Mouse (Mus musculus): ENCODE results near the gene Fam186b. TPM values are rescaled to one million over a fixed set of nuclear protein-coding genes. Genes with fewer than 3 reads are reported as not detected.
"Not testable (repeated sequence)": the region's sequence is repeated elsewhere in the genome, so short reads cannot be mapped to it uniquely, and the experiment has no call there.

Gene Fam186b
- polyA plus RNA-seq, 1 experiment from 2014 or later = not detected

DNA sequence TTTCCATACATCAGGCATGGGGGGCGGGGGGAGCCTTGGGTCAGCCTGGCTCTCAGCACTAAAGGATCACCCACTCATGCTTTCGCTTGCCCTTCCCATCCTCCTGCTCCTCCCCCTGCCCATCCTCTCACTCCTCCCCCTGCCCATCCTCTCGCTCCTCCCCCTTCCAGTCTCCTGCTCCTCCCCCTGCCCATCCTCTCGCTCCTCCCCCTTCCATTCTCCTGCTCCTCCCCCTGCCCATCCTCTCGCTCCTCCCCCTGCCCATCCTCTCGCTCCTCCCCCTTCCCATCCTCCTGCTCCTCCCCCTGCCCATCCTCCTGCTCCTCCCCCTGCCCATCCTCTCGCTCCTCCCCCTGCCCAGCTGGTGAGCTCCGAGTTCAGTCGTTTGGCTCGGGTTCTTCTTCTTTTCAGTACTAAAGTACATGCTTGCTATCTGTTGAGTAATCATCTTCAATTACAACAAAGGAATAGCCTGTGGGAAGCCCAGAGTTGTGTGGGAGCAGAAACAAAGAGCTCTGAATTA is 35.9 kb downstream of the Fam186b start:
- no peak; the same call in 1 of the 2 replicates for ATAC-seq (ENCODE audit: insufficient read depth, low FRiP score, low TSS enrichment)
- H3K9me3 ChIP-seq (ENCODE audit: control insufficient read depth, low read length) = no peaks in the 10 kb centered on the region
- no peak overlapping the region for H3K4me3 ChIP-seq (ENCODE audit: low read depth, low read length)
- peak; percentile 73 for DNase-seq (ENCODE audit: low spot score)
- peak overlapping the region; percentile 27 for H3K4me2 ChIP-seq (ENCODE audit: low read depth)
- 0 out of 2 replicates have a peak, but pooled peaks cover 3% of the 10 kb centered on the region for H3K4me1 ChIP-seq (ENCODE audit: control insufficient read depth, insufficient read depth, low read length)
- no peaks in the 10 kb centered on the region for H3K36me3 ChIP-seq (ENCODE audit: control insufficient read depth, insufficient read depth, low read length)
- H3K27me3 ChIP-seq (ENCODE audit: control insufficient read depth, insufficient read depth, low read length) = no peaks in the 10 kb centered on the region
- H3K27ac ChIP-seq (ENCODE audit: low read depth, low read length) = no peak overlapping the region
- H3K9ac ChIP-seq (ENCODE audit: low read length) = no peak overlapping the region
- 2% methylated on average over 9 of the region's 10 CpGs for whole genome bisulfite sequencing

DNA sequence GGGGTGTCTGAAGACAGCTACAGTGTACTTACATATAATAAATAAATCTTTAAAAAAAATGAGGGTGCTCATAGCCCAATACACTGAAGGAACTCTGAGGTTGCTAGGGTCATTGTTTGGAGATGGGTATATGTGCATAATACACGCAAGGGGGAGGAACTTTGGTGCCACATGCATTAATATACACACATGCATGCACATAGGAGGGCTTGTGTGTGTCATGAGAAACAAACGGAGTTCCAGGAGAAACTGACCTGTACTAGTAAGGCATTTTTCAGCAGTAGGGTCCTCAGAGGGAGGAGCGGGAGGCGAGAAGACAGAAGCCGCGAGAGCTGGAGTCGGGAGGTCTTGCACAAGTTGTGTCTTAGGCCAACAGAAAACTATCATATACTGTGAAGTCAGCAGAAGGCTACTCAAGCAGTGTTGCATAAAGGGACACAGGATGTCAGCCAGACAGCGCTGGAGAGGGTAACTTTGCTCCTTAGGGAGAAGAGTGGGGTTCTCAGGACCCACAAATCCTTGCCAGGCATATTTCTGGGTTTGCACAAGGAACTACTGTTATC is 36.4 kb downstream of the Fam186b start:
- Histone ChIP-seq H3K4me1 (ENCODE audit: control insufficient read depth, insufficient read depth, low read length) (0 out of 2 replicates have a peak, but pooled peaks cover 3% of the 10 kb centered on the region), H3K4me2 (ENCODE audit: low read depth) (0 out of 2 replicates have a peak overlapping the region, but pooled peaks have one; percentile 4), H3K27ac (ENCODE audit: low read depth, low read length) (no peak overlapping the region), H3K27me3 (ENCODE audit: control insufficient read depth, insufficient read depth, low read length) (no peaks in the 10 kb centered on the region), H3K9ac (ENCODE audit: low read length) (no peak overlapping the region), H3K9me3 (ENCODE audit: control insufficient read depth, low read length) (no peaks in the 10 kb centered on the region), H3K4me3 (ENCODE audit: low read depth, low read length) (no peak overlapping the region), H3K36me3 (ENCODE audit: control insufficient read depth, insufficient read depth, low read length) (no peaks in the 10 kb centered on the region)
- 66% methylated on average over 8 of the region's 8 CpGs for WGBS
- DNase-seq (ENCODE audit: low spot score) (no peak), ATAC-seq (ENCODE audit: insufficient read depth, low FRiP score, low TSS enrichment) (0 out of 2 replicates have a peak, but pooled peaks have one; percentile 38)

DNA sequence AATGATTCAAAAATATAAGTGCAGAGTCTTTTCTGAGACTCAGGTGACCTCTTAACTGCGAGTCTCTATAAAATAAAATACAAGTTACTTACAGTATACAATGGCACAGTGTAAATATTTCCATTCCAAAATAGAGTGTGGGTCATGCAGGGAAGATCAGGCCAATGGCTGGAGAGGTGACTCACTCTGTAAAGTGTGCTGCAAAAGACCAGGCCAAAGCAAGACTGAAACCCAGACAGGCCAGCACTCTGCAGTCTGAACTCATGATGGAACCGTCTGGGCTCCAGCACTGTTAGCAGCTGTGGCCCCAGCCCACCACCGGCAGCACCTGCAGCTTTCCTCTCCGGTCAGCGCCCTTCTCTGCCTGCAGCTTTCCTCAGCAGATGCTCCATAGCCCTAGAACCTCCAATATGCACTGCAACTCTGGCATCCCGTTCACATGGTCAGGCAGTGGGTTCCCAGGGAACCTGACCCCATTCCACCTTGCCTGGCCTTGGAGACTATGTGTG is 40.4 kb downstream of the Fam186b start:
- WGBS = 90% methylated on average over 6 of the region's 6 CpGs
- Histone ChIP-seq H3K27ac (ENCODE audit: low read depth, low read length) (no peak overlapping the region), H3K9ac (ENCODE audit: low read length) (no peak overlapping the region), H3K4me1 (ENCODE audit: control insufficient read depth, insufficient read depth, low read length) (peaks cover 6% of the 10 kb centered on the region; the same call in 1 of the 2 replicates), H3K36me3 (ENCODE audit: control insufficient read depth, insufficient read depth, low read length) (no peaks in the 10 kb centered on the region), H3K4me3 (ENCODE audit: low read depth, low read length) (no peak overlapping the region), H3K9me3 (ENCODE audit: control insufficient read depth, low read length) (no peaks in the 10 kb centered on the region), H3K27me3 (ENCODE audit: control insufficient read depth, insufficient read depth, low read length) (no peaks in the 10 kb centered on the region), H3K4me2 (ENCODE audit: low read depth) (no peak overlapping the region)
- ATAC-seq (ENCODE audit: insufficient read depth, low FRiP score, low TSS enrichment) (no peak), DNase-seq (ENCODE audit: low spot score) (no peak)

GRCm38 (mm10) chr15:99254477-99255005 is 41.1 kb downstream of the Fam186b start:
- Histone ChIP-seq H3K4me3 (ENCODE audit: low read depth, low read length) (no peak overlapping the region), H3K4me2 (ENCODE audit: low read depth) (no peak overlapping the region), H3K27ac (ENCODE audit: low read depth, low read length) (no peak overlapping the region), H3K4me1 (ENCODE audit: control insufficient read depth, insufficient read depth, low read length) (peaks cover 4% of the 10 kb centered on the region; the same call in 1 of the 2 replicates), H3K9me3 (ENCODE audit: control insufficient read depth, low read length) (no peaks in the 10 kb centered on the region), H3K36me3 (ENCODE audit: control insufficient read depth, insufficient read depth, low read length) (no peaks in the 10 kb centered on the region), H3K27me3 (ENCODE audit: control insufficient read depth, insufficient read depth, low read length) (no peaks in the 10 kb centered on the region), H3K9ac (ENCODE audit: low read length) (no peak overlapping the region)
- DNase-seq (ENCODE audit: low spot score) = no peak
- WGBS = 84% methylated on average over 2 of the region's 2 CpGs
- no peak for ATAC-seq (ENCODE audit: insufficient read depth, low FRiP score, low TSS enrichment)

- 94% methylated on average over 6 of the region's 6 CpGs for WGBS
- Histone ChIP-seq H3K4me2 (ENCODE audit: low read depth) (no peak overlapping the region), H3K9me3 (ENCODE audit: control insufficient read depth, low read length) (no peaks in the 10 kb centered on the region)
Measured at GRCm38 (mm10) chr15:99253772-99254171, 41.9 kb downstream of the Fam186b start.

DNA sequence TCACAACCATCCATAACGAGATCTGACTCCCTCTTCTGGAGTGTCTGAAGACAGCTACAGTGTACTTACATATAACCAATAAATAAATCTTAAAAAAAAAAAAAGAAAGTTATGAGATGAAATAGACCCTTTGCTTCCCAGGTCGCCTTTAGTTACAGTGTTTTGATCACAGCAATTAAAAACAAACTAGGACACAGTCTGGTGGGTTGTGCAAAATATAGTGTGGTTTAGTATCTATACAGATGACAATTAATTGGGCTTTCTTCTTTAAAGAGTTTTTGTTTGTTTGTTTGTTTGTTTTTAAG is 42.6 kb downstream of the Fam186b start:
- peak overlapping the region; percentile 94 for H3K4me2 ChIP-seq (ENCODE audit: low read depth)
- H3K4me1 ChIP-seq (ENCODE audit: control insufficient read depth, insufficient read depth, low read length); H3K27ac ChIP-seq (ENCODE audit: low read depth, low read length); H3K9ac ChIP-seq (ENCODE audit: low read length); H3K36me3 ChIP-seq (ENCODE audit: control insufficient read depth, insufficient read depth, low read length); H3K9me3 ChIP-seq (ENCODE audit: control insufficient read depth, low read length); ATAC-seq (ENCODE audit: insufficient read depth, low FRiP score, low TSS enrichment); H3K27me3 ChIP-seq (ENCODE audit: control insufficient read depth, insufficient read depth, low read length); DNase-seq (ENCODE audit: low spot score): not testable (repeated sequence)
- 0 out of 2 replicates have a peak overlapping the region, but pooled peaks have one; percentile 47 for H3K4me3 ChIP-seq (ENCODE audit: low read depth, low read length)
- 47% methylated on average over 2 of the region's 2 CpGs for WGBS

More at GRCm38 (mm10) chr15:99253772-99254171, 41.9 kb downstream of the Fam186b start:
- Histone ChIP-seq H3K9ac (ENCODE audit: low read length) (no peak overlapping the region), H3K36me3 (ENCODE audit: control insufficient read depth, insufficient read depth, low read length) (peaks cover 2% of the 10 kb centered on the region; the same call in 1 of the 2 replicates), H3K27ac (ENCODE audit: low read depth, low read length) (no peak overlapping the region), H3K27me3 (ENCODE audit: control insufficient read depth, insufficient read depth, low read length) (no peaks in the 10 kb centered on the region), H3K4me3 (ENCODE audit: low read depth, low read length) (no peak overlapping the region), H3K4me1 (ENCODE audit: control insufficient read depth, insufficient read depth, low read length) (peaks cover 4% of the 10 kb centered on the region; the same call in 1 of the 2 replicates)
- no peak for ATAC-seq (ENCODE audit: insufficient read depth, low FRiP score, low TSS enrichment)
- DNase-seq (ENCODE audit: low spot score) = no peak

DNA sequence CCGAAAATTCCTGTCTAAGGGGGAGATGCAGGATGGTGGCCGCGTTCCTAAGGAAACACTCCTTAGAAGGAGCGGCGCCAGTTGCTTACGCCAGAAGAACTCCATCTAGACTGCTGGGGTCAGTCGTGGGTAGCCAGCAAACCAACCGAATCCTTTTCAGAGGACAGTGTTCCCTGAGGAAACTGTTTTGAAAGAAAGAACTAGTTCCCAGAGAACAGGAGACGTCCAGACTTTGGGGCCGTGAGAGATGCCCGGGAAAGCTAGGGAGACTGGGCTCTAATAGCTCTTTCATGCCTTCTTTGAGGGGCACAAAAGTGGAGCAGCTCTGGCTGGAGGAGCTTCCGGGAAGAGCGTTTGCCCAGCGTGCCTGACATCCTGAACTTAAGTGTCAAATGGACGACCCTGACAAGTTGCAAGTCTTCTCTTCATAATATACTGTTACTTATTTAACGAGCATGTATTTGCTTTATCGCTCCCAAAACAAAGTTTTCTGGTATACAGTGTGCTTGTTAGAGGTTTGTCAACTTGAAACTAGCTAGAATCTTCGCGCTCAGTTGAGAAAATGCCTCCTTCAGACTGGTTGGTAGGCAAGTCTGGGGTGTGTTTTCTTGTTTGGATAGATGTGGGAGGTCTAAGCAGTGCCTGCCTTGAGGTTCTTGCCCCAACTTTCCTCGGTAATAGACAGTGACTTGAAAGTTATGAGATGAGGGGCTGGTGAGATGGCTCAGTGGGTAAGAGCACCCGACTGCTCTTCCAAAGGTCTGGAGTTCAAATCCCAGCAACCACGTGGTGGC is 43.1 kb downstream of the Fam186b start:
- Histone ChIP-seq H3K9me3 (ENCODE audit: control insufficient read depth, low read length) (no peaks in the 10 kb centered on the region), H3K4me3 (ENCODE audit: low read depth, low read length) (peak overlapping the region; percentile 47), H3K36me3 (ENCODE audit: control insufficient read depth, insufficient read depth, low read length) (peaks cover 2% of the 10 kb centered on the region; the same call in 1 of the 2 replicates), H3K4me1 (ENCODE audit: control insufficient read depth, insufficient read depth, low read length) (peaks cover 4% of the 10 kb centered on the region; the same call in 1 of the 2 replicates), H3K27me3 (ENCODE audit: control insufficient read depth, insufficient read depth, low read length) (no peaks in the 10 kb centered on the region), H3K27ac (ENCODE audit: low read depth, low read length) (peak overlapping the region; percentile 90), H3K9ac (ENCODE audit: low read length) (peak overlapping the region; percentile 70), H3K4me2 (ENCODE audit: low read depth) (peak overlapping the region; percentile 94)
- WGBS = 4% methylated on average over 22 of the region's 22 CpGs
- 0 out of 2 replicates have a peak, but pooled peaks have one; percentile 3 for ATAC-seq (ENCODE audit: insufficient read depth, low FRiP score, low TSS enrichment)
- peak; percentile 64 for DNase-seq (ENCODE audit: low spot score)

- Histone ChIP-seq H3K4me2 (ENCODE audit: low read depth) (peak within 1 kb of the TSS; percentile 94), H3K27me3 (ENCODE audit: control insufficient read depth, insufficient read depth, low read length) (no peaks in the 10 kb centered on the region), H3K27ac (ENCODE audit: low read depth, low read length) (peak within 1 kb of the TSS; percentile 90), H3K4me3 (ENCODE audit: low read depth, low read length) (peak within 1 kb of the TSS; percentile 47), H3K36me3 (ENCODE audit: control insufficient read depth, insufficient read depth, low read length) (peaks cover 2% of the 10 kb centered on the region; the same call in 1 of the 2 replicates), H3K4me1 (ENCODE audit: control insufficient read depth, insufficient read depth, low read length) (peaks cover 4% of the 10 kb centered on the region; the same call in 1 of the 2 replicates), H3K9ac (ENCODE audit: low read length) (peak within 1 kb of the TSS; percentile 70), H3K9me3 (ENCODE audit: control insufficient read depth, low read length) (no peaks in the 10 kb centered on the region)
- WGBS = under 1% methylated on average over 52 of the region's 52 CpGs
- ATAC-seq (ENCODE audit: insufficient read depth, low FRiP score, low TSS enrichment) = peak; percentile 91
- peak; percentile 98 for DNase-seq (ENCODE audit: low spot score)
Measured at GRCm38 (mm10) chr15:99251626-99252380, 43.9 kb downstream of the Fam186b start, which contains the start of gene Mcrs1. TSS of gene Mcrs1 (minus strand) at chr15:99251961.
